Comparison of ENCODE assay signal across 10 mouse cellular contexts in the genomic region with DNA sequence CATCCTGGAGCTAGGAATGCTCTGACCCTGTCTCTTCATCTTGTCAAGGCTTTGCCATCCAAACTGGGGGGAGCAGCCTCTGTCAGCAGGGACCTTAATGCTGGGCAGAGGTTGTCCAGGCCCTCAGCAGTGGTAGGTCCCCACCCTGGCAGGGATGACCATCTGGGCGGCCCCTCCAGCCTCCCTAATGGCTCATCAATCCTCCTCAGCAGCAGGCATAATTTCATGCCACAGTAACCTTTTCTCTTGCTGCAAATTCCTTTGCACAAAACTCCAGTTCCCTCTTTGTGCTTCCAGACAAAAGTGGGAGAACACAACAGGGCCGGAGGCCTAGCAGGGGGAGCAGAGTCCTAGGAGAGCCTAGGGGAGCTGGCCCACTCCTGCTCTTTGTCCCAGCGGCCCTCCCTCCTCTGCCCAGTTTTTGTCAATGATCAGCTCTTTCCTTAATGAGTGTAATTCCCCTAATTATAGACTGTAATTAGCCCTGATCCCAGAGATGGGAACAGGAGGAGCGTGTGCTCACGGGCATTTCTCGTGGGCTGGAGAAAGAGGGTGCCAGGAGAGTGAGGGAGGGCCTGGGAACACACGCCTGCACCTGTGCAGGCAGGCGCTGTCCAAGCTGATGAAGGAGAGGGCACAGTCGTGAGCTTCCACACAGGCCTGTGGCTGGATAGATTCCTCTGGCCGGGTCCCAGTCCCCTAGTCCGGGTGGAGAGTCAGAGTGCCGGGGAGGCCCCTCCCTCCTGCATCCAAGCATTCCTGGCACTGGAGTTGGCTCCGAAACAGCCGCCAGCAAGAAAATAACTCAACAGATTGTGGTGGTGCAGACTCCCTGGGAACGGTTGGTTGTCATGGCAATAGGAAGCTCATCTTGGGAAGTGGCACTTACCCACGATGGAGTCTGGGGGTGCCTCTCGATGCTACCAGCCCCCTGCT. TPM values are rescaled to one million over a fixed set of nuclear protein-coding genes. Genes with fewer than 3 reads are reported as not detected.
DNase-seq lines count a peak whose midpoint lies in the region; ATAC-seq and TF ChIP-seq lines count a peak whose summit lies in the region.
"Had no signal": no experiment of that assay in that cellular context is flagged by ENCODE, and none has a peak within 500 bp of the region (broad histone marks: within the 10 kb centered on the region; RNA-seq: fewer than 3 reads in every experiment).

No protein-coding gene starts in this region.

- TF ChIP-seq POLR2A in cerebellum, adult 2 months (IDR thresholded peaks at IDR 0.05; ENCODE audit: borderline replicate concordance, insufficient read depth, low read length), result no peak

- ATAC-seq in forebrain, embryonic 16.5 days, result peak; percentile 85
- peak; percentile 76 for ATAC-seq in neural tube, embryonic 13.5 days (ENCODE audit: low read depth)

- H3K27ac ChIP-seq in cerebellum, adult 2 months (ENCODE audit: insufficient read depth, low read length), result peak overlapping the region; percentile 24; the same call in 1 of the 2 replicates
- H3K27ac ChIP-seq in forebrain, embryonic 16.5 days (ENCODE audit: low read length), result peak overlapping the region; percentile 95
- peak overlapping the region; percentile 89 for H3K27ac ChIP-seq in neural tube, embryonic 13.5 days (replicated peaks)
- H3K27ac ChIP-seq: liver, embryonic 13.5 days had no signal

- H3K9me3 ChIP-seq in forebrain, embryonic 16.5 days (ENCODE audit: control insufficient read depth, low read length), result no peaks in the 10 kb centered on the region
- H3K9me3 ChIP-seq in neural tube, embryonic 13.5 days, result no peaks in the 10 kb centered on the region
- H3K9me3 ChIP-seq: liver, embryonic 13.5 days had no signal

- H3K9ac ChIP-seq in forebrain, embryonic 16.5 days (replicated peaks; ENCODE audit: low read depth, low read length), result peak overlapping the region; percentile 44
- peak overlapping the region; percentile 56 for H3K9ac ChIP-seq in neural tube, embryonic 13.5 days
- H3K9ac ChIP-seq: liver, embryonic 13.5 days had no signal

- H3K4me1 ChIP-seq in cerebellum, adult 2 months (ENCODE audit: control insufficient read depth, insufficient read depth, low read length), result peaks cover 29% of the 10 kb centered on the region
- peaks cover 36% of the 10 kb centered on the region for H3K4me1 ChIP-seq in forebrain, embryonic 16.5 days (replicated peaks; ENCODE audit: control insufficient read depth, insufficient read depth, low read length)
- H3K4me1 ChIP-seq in neural tube, embryonic 13.5 days (replicated peaks), result peaks cover 31% of the 10 kb centered on the region
- H3K4me1 ChIP-seq: liver, embryonic 13.5 days had no signal

- intact Hi-C loops in gastrocnemius, postnatal 14 days (cut with DNase I; ENCODE audit: low total_unique reads), result loop anchor here (5.0 kb wide), 1 partner anchor 138 kb away; no protein-coding TSS in a partner anchor

- peaks cover 8% of the 10 kb centered on the region; the same call in 1 of the 2 replicates for H3K36me3 ChIP-seq in forebrain, embryonic 16.5 days (ENCODE audit: control insufficient read depth, insufficient read depth)
- peaks cover 11% of the 10 kb centered on the region for H3K36me3 ChIP-seq in neural tube, embryonic 13.5 days
- H3K36me3 ChIP-seq: liver, embryonic 13.5 days had no signal

- H3K27me3 ChIP-seq in cerebellum, adult 2 months (ENCODE audit: control insufficient read depth, insufficient read depth, low read length), result no peaks in the 10 kb centered on the region
- no peaks in the 10 kb centered on the region for H3K27me3 ChIP-seq in forebrain, embryonic 16.5 days (replicated peaks; ENCODE audit: control insufficient read depth, insufficient read depth, low read length)
- H3K27me3 ChIP-seq in neural tube, embryonic 13.5 days, result peaks cover 68% of the 10 kb centered on the region

- no peak overlapping the region for H3K4me3 ChIP-seq in cerebellum, adult 2 months (replicated peaks; ENCODE audit: insufficient read depth, low read depth, low read length)
- no peak overlapping the region for H3K4me3 ChIP-seq in forebrain, embryonic 16.5 days (replicated peaks; ENCODE audit: low read length)
- no peak overlapping the region for H3K4me3 ChIP-seq in neural tube, embryonic 13.5 days
- H3K4me3 ChIP-seq: liver, embryonic 13.5 days had no signal

- no peak for TF ChIP-seq CTCF in cerebellum, adult 2 months (IDR thresholded peaks at IDR 0.05; ENCODE audit: borderline replicate concordance, insufficient read depth, low read depth, low read length)

- 6% methylated on average over 17 of the region's 17 CpGs for WGBS in cerebellum, adult 2 months
- 2% methylated on average over 17 of the region's 17 CpGs for WGBS in forebrain, embryonic 16.5 days
- 4% methylated on average over 17 of the region's 17 CpGs for WGBS in neural tube, embryonic 13.5 days

- peak; percentile 34 for DNase-seq in gastrocnemius, postnatal 14 days
- no peak for DNase-seq in gastrocnemius, postnatal 25 days
- peak; percentile 94 to 97 for DNase-seq in cerebellum, adult 2 months
- peak; percentile 88 to 94 for DNase-seq in layer of hippocampus, postnatal 14 days (ENCODE audit: low spot score in 2 of 2)
- DNase-seq in adrenal gland, adult 8-10 months, result no peak
- DNase-seq in adrenal gland, adult 18-20 months (ENCODE audit: low spot score in 2 of 2), result no peak
- DNase-seq: liver, embryonic 13.5 days had no signal

- peak overlapping the region; percentile 41 for H3K4me2 ChIP-seq in forebrain, embryonic 16.5 days (ENCODE audit: low read length)
- peak overlapping the region; percentile 37 for H3K4me2 ChIP-seq in neural tube, embryonic 13.5 days
- H3K4me2 ChIP-seq: liver, embryonic 13.5 days had no signal

RNA-seq across cellular contexts. Expression of a gene that starts 17.2 kb away (rescaled TPM):
- total RNA-seq in gastrocnemius, postnatal 14 days (2021), result 10 to 100 TPM; 18.3 to 19.1 TPM
- 10 to 100 TPM; 14.2 to 18.2 TPM for total RNA-seq in gastrocnemius, postnatal 25 days (2021)
- polyA plus RNA-seq in cerebellum, adult 2 months (2012; rRNA removed), result 50.1 and 51.9 TPM in 2 replicates
- polyA plus RNA-seq in forebrain, embryonic 16.5 days (2015; fragmentation: Nextera tagmentation; extraction: Ambion mirVana), result 20.6 and 23.0 TPM in 2 replicates
- 10 to 100 TPM; 43.9 to 52.6 TPM for total RNA-seq in layer of hippocampus, postnatal 14 days (2021)
- 15.6 and 19.8 TPM in 2 replicates for polyA plus RNA-seq in neural tube, embryonic 13.5 days (2015; fragmentation: Nextera tagmentation; extraction: Ambion mirVana)
- total RNA-seq in adrenal gland, adult 8-10 months (2022), result 10 to 100 TPM; 50.6 to 78.2 (median 63.1) TPM
- 10 to 100 TPM; 42.3 to 51.8 TPM for total RNA-seq in adrenal gland, adult 18-20 months (2021)

RNA-seq across cellular contexts. Expression of a gene that starts 34.8 kb away (rescaled TPM):
- under 1 TPM; 0.51 to 0.82 TPM for total RNA-seq in gastrocnemius, postnatal 14 days (2021)
- under 1 TPM in 1 of 2 experiments, not detected in 1; 0.16 TPM for total RNA-seq in gastrocnemius, postnatal 25 days (2021)
- polyA plus RNA-seq in cerebellum, adult 2 months (2012; rRNA removed), result 71.0 and 76.9 TPM in 2 replicates
- polyA plus RNA-seq in forebrain, embryonic 16.5 days (2015; fragmentation: Nextera tagmentation; extraction: Ambion mirVana), result 257 and 284 TPM in 2 replicates
- total RNA-seq in layer of hippocampus, postnatal 14 days (2021), result 100 to 1,000 TPM; 162 to 163 TPM
- 95.2 and 104 TPM in 2 replicates for polyA plus RNA-seq in neural tube, embryonic 13.5 days (2015; fragmentation: Nextera tagmentation; extraction: Ambion mirVana)
- 1 to 10 TPM; 3.1 to 6.8 (median 4.0) TPM for total RNA-seq in adrenal gland, adult 8-10 months (2022)
- 1 to 10 TPM; 2.1 to 2.4 TPM for total RNA-seq in adrenal gland, adult 18-20 months (2021)
- polyA plus RNA-seq: C2C12 had no signal

Comparison
In these comparisons a context has a peak if more than half of its experiments do, and no peak if none do; other contexts are left out.
1. DNase-seq: peak in gastrocnemius, postnatal 14 days (single experiment), cerebellum, adult 2 months (2 of 2) and layer of hippocampus, postnatal 14 days (2 of 2); none in gastrocnemius, postnatal 25 days (single experiment), adrenal gland, adult 8-10 months (single experiment) and adrenal gland, adult 18-20 months (0 of 2).
2. H3K27ac ChIP-seq: peak in every context shown above with its lines; median percentile 95 in forebrain, embryonic 16.5 days; 89 in neural tube, embryonic 13.5 days; 24 in cerebellum, adult 2 months.
3. RNA of a gene that starts 34.8 kb away (total RNA-seq): 162 to 163 TPM in layer of hippocampus, postnatal 14 days; 3.1 to 6.8 TPM in adrenal gland, adult 8-10 months, 2.1 to 2.4 TPM in adrenal gland, adult 18-20 months, 0.51 to 0.82 TPM in gastrocnemius, postnatal 14 days and 0.16 TPM in gastrocnemius, postnatal 25 days; every median in the first group is over 10 times any median in the second.